Mouse (Mus musculus) layer of hippocampus, adult 8-10 months (tissue): ENCODE measurements around the gene Adcy2. TPM values are rescaled to one million over a fixed set of nuclear protein-coding genes. Genes with fewer than 3 reads are reported as not detected.

ENCODE experiments used
- DNase-seq, 2 experiments: peaks; one replicate each; pipeline ENCODE4 v3.0.0; 2022; ENCODE audit warnings: low spot score in 2 of 2
- total RNA-seq, 4 experiments: library from RNA; stranded (reverse); gene quantifications; 2 replicates each; pipeline ENCODE4 v1.2.4; 2022

The Adcy2 gene
- total RNA-seq, 4 experiments from 2014 or later, result 105 to 117 (median 111) TPM

DNA sequence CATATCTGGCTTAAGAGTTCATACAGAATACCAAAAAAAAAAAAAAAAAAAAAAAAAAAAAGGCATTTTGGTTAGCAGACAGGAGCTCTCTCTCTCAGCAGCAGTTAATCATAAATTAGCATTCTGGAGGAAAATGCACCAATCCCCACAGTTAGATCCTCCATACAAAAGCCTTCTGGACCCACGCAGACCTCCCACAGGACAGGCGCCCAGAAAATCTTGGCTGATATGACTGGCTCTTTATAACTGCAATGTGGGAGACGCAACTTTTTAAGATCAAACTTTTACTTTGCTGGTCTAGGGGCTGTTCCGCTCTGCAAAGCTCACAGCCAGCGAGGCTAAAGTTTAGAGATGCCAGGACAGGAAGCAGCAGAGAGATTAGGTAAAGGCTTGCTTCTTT is 37.8 kb downstream of the Adcy2 start:
- peak; percentile 63 to 72 for DNase-seq

DNA sequence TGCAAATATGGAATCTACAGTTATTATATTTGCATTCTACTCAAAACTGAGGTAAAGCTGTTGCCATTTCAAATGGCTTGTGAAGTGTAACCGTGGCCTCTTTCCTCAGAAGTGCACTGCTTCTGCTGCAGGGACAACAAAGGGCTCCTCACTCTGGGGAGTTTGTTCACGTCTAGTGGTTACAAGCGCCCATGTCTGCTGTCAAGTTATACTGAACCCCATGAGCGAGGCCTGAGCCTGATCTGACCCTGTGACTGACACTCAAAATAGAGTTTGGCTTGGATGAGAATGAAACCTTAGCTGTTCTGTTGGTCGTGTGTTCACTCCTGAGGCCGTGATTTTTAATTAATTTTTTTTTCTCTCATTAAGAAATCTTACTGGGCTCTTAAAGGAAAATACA is 38.8 kb downstream of the Adcy2 start:
- no peak for DNase-seq

DNA sequence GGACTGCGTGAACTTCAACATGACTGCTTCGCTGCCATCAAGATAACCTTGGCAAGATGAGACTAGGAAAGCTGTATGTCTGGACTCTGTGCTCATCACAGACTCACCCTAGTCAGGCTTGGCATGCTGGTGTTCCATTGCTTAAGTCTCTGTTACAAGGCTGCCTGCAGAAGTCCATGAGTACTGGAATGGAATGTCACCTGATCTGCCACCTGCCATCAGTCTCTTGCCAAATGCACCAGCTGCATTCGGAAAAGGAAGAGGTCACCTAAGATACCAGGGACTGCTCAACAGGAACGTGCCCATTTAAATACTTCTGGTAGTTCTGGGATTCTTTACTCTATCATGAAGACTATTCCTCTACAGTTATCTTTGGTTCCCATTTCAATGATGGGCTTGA is 39.9 kb downstream of the Adcy2 start:
- no peak for DNase-seq

DNA sequence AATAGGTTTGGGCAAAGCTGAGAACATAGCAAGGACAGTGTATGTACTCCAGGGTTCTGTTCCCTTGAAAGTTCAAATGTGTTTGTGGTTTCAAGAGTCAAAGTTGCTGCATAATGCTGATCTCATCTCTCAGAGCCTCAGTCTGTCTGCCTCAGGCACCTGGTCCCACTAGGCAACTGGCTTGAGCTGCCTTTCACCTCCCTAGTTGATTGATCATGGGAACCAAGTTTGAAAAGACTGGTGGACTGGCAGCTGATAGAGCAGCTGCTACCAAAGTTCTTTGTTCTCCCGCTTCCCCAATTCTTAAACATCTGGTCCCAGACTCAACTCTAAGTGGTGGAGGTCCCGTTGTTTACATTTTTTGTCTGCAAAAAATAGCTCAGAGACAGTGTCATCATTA is 56.6 kb downstream of the Adcy2 start:
- no peak for DNase-seq

DNA sequence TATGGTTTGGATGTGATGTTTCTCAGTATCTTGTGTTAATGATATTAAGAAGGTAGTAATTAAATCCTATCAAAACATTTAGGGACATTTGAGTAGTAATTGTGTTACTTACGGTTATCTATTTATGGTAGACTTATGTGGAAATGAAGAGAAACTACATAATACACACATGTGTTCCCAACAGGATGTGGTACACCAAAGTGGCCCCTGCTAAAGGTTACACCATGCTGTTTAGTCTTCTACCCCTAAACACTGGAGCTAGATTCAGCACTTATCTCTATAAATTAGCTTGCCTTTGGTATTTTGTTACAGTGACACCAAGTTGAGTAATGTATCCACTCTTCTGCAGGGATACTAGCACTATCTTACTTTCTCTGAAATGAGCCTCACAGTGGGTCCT is 57.9 kb downstream of the Adcy2 start:
- no peak for DNase-seq

DNA sequence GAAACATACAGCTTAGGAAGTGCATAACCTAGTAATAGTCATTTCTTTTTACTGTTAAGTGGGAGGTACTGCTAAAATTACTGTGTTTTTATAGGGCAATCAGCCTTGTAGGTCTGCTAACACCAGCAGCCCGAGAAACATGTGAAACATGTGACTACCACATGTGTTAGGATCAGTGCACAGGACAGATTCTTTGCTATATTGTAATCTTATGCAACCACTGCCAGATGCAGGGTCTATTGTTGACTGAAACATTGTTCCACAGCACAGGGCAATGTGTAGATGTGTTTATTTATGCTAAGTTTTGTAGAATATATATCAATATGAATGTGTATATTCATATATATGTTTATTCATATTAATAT is 67.1 kb downstream of the Adcy2 start:
- DNase-seq, result no peak

DNA sequence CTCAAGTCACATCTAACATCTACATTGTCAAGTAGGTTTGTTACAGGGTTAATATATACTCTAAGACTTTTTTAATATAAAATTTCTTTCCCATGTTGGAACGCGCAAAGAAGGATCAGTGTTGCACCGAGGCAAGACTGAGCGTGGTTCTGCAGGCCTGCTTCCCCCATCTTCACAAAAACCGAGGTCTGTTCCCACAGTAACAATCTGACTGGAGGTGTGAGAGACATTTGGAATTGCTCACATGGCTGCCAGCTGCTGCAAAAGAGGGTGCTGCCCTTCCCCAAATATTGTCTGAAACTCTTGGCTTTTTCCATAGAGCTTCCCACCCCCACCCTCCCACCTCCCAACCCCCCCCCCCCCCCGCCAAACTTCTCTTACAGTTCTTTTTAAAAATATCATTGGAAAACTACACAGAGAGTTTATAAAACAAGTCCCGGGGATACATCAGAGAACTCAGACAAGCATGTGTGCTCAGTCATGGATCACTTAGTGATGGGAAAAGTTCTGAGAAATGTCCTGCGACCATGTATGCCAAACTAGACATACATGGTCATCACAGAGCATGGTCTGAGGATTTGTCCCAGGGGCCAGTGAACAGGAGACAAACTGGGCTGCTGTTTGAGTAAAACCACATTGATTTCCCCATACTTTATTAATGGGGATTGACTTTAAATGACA is 67.6 kb downstream of the Adcy2 start:
- DNase-seq, result peak; percentile 47 to 57

DNA sequence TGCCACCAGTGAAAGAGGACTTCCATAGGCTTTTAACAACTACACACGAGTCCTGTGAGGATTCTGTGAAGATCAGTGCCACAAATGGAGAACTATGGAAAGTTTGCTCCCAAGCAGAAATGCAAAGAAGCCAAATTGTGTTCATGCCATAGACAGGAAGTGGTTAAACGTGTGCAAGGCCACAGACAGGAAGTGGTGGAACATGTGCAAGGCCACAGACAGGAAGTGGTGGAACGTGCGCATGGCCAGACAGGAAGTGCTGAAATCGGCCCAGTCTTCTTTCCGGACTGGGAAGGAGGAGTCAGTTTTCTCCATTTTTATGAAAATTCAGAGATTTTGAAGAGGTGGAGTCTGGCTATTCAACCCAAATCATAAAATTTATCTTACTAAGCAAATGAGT is 70.9 kb downstream of the Adcy2 start:
- no peak for DNase-seq

DNA sequence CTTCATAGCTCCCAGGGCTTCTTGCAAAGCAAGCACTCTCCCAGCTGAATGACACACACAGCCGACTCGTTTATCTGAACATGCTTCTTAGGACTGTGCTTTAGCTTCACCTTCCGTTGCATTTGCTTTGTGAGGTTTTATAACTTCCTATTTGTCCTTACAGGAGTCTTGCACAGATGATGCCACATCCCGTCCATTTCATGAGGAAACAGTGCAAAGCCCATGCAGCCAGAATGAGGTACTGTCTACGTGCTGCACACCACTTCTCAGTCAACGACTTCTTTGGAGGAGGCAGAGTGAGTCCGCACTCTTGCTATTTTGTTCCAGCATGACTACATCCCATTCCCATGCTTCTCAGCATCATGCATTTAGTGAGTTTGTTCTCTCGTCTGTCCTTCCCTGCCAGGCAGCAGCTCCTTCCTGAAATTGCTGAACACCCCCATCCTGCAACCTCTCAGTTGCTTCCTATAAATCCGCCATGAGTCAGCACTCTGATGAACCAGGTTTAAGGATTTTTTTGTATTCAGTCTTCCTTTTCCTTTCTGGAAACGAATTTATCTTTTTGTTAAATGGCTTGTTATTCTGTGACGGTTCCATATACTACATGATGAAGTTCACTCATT is 85.6 kb downstream of the Adcy2 start:
- DNase-seq, result no peak

DNA sequence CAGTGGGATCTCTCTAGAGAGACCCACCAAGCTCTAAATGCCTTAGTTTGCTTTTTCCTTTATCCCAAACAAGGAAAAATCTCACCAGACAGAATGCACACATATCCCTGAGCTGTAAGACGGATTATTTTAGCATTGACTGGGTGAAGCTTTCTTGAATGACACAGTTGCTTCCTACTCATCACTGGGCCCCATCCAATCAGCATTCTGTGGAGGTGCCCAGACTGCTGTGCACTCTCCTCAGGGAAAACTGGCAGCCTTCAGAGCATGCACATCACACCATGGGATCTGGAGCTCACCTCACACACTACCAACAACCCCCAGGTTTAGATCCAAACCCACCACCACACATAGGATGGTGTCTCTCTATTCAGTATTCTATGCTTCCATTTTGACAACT is 92.7 kb downstream of the Adcy2 start:
- no peak for DNase-seq

DNA sequence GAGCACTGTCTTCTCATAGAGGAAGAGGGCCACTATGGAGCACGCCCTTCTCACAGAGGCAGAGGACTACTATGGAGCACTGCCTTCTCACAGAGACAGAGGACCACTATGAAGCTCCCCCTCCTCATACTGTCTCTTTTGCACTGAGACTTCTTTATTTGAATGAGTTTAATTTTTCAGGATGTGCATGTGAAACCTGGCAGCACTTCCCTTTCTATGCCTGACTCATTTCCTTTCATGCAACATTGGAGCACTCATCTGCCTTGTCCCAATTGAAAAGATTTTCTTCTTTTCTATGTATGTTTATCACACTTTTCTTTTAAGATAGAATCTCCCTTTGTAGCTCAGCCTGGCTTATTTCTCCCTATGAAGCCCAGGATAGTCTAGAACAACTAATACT is 96.6 kb downstream of the Adcy2 start:
- no peak for DNase-seq

DNA sequence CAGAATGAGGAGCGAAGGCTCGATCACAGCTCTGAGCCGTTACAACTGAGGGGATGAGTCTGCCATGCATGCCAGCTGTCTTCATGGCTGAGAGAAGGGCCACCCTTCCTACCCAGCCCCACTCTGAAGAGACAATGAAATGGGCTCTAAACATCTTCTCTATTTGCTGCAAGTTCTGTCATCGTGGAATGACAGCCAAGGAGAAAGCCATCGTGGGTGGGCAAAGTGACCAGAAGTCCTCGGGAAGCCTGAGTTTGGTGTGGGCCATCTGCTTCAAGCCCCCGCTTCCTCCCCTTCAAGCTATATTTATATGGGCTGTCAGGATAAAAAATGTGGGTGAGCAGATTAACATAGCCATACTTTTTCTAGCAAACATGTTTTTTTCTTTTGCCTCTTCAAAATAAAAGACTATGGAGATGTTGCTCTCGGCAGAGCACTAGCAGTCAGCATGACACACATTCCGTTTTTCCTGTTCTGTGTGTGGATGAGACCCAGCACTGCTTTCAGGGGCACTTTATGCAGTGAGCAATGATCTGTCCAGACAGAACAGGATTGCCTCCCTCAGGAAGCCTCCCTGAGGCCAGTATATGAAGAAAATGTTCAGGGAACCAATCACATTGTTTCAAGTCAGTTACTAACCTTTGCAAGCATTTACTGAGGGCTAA is 109.3 kb downstream of the Adcy2 start:
- DNase-seq, result peak; percentile 52 to 56

DNA sequence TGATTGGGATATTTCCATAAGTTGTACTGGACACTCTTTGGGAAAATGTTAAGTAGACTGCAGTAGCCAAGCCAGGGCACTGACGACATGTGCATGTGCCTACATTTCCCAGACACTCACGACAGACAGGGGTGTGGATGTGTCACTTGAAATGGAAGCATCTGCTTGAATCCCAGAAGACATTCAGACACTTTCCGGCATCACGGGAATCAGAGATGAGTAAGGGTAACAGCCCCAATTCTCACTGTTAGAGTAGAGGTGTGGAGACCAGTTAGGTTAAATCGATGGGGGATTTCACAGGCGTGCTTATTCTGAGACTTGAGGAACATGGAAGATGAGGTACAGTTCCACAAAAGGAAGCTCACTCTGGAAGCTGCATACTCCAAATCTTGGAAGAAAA is 130.6 kb downstream of the Adcy2 start:
- DNase-seq, result no peak

DNA sequence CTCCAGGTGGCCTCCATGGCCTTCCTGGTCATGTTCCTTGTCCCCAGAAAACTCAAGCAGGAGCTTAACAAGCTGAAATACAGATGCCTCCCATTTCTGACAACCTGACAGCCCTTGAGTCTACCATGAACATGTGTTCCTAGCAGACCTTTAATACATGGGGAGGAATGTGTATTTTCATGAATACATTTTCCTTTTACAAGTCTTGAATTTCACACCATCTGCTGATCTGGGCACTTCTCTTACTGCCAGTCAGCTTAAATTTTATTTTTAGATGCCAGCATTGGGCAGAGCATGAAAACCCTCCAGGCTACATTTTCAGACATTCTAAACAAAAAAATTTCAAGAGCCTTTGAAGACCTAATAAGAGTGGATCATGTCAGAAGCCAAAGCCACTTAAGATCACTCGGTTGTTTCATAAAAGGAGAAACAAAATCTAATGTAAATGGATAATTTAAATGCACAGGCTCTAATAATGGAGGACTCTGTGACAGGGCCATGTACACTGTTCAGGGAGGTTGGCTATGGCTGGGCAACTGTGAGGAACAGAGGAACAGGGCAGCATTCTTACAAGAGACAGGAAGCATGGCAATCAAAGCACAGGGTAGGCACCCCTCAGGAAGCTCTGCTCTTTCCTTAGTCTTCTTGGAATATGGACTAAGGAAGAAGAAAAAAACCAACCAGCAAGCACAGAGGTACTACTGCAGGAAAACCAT is 131.2 kb downstream of the Adcy2 start:
- no peak for DNase-seq

DNA sequence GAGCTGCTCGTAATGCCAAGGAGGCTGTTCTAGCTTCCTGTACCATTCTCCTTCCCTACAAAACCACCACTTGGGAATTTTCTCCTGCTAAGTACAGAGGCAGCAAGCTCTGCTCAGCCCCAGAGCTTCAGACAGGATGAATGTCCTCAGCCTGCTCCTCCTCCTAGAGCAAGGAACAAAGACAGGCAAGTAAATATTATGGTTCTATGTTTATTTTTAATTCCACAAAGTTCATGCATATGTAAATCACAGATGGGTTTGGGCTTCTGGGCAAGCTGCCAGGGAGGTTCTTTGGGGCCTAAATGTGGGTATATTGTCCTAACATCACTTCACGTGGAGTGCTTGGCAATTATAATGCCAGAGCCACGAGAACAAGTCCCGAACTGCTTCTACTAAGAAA is 139.3 kb downstream of the Adcy2 start:
- DNase-seq, result peak in 1 of 2 experiments; percentile 26

DNA sequence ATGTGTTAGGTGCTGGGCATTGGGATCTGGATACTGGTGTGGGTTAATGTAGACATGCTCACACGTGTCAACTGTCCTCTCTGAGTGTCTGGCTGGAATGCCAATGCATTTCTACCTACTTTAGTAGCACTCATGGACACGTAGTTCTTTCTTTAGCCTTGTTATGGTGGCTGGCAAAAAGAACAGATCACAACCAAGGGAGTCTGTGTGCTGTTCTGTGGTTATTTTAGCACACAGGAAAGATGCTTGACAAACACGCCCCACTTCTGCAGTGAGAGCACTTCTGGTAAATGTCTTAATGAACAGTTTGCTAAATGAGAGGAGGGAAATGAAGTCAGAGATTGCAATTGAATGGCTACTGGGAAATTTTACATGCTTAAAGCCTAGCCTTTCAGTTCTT is 151.1 kb downstream of the Adcy2 start:
- no peak for DNase-seq

DNA sequence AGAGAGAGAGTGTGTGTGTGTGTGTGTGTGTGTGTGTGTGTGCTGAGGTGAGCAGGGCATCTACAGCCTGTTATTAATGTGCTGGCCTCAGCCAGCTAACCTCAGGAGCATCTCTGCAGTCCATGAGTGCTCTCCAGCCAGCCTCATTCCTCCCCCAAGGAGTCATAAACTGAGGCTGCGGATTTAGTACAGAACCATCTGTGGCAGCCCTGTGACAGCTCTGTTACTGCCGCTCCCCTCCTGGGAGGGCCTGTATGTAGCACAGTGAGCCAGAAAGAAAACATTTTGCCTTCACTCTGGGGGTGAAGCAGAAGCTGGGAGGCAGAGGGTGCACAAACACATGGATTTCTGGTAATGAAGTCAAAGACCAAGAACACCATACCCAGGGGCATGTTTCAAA is 159.8 kb downstream of the Adcy2 start:
- peak; percentile 38 to 48 for DNase-seq

DNA sequence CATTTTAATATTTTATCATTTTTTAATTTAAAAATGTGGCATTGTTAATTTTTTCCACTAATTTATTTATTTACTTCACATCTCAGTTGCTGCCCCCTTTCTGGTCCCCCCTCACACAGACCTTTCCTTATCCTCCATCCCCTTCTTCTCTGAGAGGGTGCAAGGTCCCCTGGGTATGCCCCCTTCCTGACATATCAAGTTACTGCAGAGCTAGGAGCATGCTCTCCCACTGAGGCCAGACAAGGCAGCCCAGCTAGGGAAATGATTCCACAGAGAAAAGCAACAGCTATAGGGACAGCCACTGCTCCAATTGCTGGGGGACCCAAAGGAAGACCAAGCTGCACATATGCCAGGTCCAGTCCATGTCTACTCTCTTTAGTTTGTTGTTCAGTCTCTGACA is 163.2 kb downstream of the Adcy2 start:
- no peak for DNase-seq

DNA sequence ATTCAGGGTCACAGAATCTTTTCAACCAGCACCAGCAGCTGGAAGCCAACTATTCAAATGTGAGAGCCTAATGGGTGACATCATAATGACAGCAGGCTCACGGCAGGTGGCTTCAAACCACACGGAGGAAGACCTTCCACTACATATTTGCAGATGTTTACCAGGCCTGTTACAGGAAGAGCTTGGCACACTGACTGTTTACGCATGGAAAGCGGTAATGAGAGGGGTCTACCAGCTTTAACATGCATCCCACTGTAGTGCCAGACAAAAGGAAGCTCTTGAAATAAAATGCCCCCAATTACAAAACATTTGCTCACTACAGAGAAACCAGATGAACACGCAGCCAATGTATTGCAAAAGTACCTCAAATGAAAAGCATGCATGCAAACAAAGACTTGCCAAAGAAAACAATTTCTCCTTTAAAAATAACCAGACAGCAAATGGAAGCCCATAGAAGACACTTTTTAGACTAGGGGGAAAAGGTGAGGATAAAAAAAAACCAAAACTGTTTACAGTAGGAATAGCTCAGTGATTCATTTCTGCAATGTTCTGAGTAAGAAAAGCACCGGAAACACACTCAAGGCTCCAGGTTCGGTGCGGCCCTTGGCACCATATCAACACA is 163.8 kb downstream of the Adcy2 start:
- no peak for DNase-seq

DNA sequence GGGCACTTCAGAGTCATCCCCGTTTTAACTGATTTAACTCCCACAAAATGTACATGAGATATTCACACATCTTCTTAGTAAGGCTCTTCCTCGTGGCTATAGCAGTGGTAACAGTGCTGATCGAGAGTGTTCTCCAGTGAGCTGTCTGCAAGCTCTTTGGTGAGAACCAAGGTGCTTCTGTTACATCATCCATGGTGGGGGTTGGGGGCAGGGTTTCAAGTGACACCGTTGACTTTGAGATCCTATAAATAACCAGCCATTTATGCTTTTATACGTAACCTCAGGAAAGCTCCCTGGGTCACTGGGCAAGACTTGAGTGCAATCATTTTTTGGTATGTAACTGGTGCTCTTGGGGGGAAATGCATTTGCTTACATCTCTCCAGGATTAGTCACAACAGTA is 167.2 kb downstream of the Adcy2 start:
- no peak for DNase-seq

DNA sequence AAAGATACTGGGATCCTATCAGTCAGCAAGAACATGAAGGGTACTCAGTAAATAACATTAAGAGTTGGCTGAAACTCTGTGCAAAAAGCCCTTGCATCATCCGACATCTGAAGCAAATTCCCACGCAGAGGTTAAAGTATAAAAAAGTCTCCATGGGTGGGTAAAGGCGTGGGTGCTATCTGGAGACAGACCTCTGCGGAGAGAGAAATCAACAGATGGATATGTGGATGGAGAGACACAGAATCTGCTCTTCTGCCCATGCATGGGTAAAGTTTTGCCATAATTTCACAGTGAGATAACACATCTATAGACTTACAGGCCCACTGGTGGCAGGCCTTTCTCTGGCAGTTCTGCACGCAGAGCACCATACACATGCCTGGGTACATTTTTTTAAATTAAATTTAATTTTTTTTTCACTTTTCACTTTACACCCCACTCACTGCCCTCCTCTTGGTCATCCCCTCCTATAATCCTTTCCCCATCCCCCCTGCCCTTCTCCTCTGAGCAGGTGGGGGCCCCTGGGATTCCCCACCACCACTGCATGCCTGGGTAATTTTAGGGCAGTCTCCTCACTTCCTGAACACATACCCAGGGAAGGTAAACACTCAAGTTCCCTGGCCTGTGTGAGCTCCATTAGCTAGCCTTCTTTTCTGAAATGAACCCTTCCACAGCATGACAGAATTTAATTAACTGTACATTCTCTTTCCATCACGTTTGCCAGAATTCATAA is 169.1 kb downstream of the Adcy2 start:
- peak in 1 of 2 experiments; percentile 42 for DNase-seq
